Comparison of ENCODE assay signal across 13 mouse cellular contexts in the genomic region with DNA sequence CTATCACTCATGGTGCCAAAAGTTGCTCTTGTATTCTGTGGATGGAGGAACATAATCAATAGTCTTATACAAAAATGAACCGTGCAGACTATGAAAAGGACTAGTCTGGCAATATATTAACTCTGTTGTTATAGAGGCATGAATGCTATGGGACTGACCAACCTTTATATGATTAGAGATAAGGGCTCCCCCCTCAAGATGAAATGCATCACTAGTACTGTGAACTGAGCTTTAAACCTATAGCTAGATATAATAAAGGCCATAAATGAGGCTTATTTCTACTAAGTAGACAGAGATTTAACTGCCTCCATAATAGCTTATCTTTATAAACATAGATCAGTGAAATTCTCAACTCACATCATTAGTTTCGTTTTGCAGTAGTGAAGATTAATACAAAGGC. TPM values are rescaled to one million over a fixed set of nuclear protein-coding genes. Genes with fewer than 3 reads are reported as not detected.
"Had no signal": no experiment of that assay in that cellular context is flagged by ENCODE, and none has a peak within 500 bp of the region (broad histone marks: within the 10 kb centered on the region; RNA-seq: fewer than 3 reads in every experiment).

No protein-coding gene starts in this region.

RNA-seq across cellular contexts. Expression of gene Prl4a1, which starts 41.7 kb away (rescaled TPM):
- polyA plus RNA-seq: neural tube, embryonic 13.5 days; neural tube, embryonic 14.5 days; neural tube, embryonic 15.5 days; small intestine, adult 2 months; spleen, adult 2 months; stomach, embryonic 14.5 days; stomach, embryonic 15.5 days; stomach, embryonic 16.5 days; stomach, postnatal 0 days; testis, adult 2 months; thymus, adult 2 months; thymus, postnatal 0 days; urinary bladder, adult 2 months had no signal
